Mouse (Mus musculus): ENCODE data around the gene Mfsd11.
"Not testable (repeated sequence)": the region's sequence is repeated elsewhere in the genome, so short reads cannot be mapped to it uniquely, and the experiment has no call there.

Mfsd11 gene

DNA sequence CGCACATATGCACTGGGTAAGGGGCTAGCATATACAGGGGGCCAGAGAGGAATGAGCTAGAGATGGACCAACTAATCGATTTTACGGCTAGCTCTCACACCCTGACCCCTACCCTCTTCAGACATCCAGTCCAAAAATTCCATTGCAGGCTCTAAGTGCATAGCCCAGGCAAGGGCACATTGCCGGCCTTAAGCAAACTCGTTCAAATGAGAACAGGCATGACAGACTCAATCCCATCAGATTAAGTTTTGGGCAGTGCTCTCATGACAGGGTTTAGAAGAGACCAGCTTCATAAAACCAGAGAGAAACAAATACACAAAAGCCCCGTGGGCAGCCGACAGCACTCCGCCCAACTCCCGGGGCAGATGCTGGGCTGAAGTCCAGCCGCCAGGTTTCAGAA, 30.0 kb upstream of the Mfsd11 start:
- DNase-seq, result no peak

DNA sequence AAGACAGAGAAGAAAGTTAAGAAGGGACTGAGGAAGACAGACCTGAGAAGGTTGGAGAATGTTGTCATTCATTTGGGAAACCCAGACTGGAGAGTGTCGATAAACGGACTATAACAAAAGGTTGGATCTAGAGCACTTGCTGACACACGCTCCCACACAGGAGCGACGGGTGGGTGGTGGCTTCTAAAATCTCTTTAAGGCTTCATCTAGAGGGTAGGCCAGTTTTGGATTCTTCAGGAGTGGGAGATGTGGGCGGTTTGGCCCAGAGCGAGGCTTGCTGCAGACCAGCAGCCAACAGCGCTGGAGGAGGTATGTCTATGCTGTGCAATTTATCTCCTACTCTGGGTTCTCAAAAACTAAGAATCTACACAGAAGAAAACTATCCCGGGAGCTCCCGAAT, 29.6 kb upstream of the Mfsd11 start:
- no peak for DNase-seq

DNA sequence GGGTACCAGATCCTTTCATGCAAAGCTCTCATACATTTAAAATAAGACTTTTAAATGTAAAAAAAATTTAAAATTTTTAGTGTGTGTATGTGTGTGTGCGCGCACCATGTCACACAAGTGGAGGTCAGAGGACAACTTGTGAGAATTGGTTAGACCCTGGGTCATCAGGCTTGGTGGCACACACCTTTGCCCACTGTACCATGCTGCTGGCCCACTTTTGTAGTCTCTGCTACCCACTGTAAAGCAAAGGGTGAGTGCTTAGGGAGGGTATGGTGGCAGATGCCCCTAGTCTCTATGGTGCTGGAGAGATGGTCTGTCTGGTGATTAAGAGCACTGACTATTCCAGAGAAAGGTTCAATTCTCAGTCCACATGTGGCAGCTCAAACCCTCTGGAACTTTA, 29.0 kb upstream of the Mfsd11 start:
- no peak for DNase-seq

DNA sequence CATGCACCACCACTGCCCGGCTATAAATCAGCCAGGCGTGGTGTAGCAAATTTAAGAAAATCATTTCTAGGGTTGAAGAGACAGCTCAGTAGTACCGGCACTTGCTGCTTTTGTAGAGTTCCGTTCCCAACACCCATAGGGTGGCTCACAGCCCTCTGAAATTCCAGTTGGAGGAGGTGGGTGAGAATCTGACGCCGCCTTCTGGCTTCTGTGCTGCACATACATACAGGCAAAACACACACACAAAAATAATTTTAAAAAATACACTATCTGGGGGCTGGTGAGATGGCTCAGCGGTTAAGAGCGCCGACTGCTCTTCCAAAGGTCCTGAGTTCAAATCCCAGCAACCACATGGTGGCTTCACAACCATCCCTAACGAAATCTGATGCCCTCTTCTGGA, 28.4 kb upstream of the Mfsd11 start:
- not testable (repeated sequence) for DNase-seq

DNA sequence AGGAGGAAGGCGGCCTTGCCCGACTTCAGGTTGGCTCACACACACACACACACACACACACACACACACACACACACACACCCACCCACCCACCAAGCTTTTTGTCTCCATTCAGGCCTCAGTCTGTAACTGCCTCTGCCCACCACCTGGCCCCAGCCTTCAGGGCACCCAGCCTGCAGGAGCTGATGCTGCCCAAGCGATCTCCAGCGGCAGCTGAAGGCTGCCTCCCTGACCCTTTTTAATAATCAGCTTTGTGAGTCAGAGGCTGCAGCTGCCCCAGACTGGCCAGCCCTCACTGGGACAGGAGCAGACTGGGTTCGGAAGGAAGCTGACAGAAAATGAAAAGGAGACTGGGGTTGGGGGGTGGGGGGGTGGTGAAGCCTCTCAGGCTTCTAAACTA, 27.0 kb upstream of the Mfsd11 start:
- DNase-seq, result no peak

DNA sequence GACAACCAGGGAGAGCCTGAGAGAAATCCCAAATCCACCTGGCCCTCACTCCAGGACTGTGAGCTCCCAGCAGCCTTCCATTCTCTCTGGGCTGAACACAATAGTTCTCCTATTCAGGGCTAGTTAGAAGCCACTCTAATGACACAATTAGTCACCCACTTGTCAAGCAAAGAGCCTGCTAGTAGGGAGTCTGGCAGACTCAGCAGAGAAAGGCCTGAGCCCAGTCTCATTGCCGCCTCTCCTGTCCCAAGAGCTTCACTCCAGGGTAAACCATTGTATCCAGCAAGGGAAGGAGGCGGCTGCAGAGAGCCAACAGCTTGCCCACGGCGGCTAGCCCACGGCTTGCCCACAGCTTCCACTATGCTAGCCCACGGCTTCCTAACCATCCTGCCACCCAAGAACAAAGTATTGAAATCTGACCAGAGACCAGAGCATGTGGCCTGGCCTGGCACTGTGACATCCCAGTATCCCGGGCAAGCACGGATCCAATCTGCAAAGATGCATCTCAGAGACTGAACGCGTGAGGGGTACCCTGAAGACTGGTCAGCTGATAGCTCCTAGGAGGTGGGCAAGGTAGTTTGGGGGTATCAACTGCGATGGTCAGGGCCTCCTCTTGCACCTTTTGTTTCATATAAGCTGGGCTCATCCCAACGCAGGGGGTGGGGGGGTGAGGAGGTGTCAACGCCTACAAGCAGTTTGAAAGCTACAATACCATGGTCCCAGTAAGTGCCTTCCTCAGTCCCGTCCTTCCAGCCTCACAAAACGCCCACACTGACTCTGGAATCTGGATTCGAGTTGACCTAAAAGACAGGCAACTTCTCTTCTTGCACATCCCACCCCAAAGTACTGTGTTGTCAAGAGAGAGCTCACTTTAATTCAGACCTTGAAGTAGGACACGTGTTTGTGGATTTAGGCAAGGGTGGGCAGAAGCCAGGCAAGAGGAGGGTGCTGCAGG, 25.4 kb upstream of the Mfsd11 start:
- DNase-seq, result no peak

DNA sequence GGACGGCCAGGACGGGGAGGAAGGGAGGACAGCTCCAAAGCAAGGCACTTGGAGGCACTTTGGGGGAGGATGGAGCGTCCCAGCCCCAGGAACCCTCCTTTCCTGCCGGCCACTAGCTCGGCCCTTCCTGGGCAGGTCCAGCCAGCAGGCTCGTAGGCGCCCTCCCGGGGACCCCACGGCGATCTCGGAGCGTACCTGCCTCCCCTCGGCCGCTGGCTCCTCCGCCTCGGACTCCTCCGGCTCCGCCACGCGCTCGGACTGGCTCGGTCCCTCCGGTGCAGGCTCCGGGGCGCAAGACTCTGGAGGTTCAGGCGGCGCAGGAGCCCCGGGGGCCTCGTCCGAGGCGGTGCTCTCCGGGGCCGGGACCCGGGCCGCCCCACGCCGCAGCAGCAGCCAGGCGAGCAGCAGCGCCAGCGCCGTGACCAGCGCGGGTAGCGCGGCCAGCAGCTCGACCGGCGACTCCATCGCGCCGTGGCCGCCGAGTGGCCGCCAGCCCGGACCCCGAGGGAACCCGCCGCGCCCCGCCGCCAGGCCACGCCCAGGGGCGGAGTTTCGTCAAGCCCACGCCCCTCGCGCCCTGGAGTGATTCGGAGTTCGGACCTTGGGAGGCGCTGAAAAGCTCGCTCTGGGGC, 24.6 kb upstream of the Mfsd11 start, which contains the start of gene Mxra7:
TSS of gene Mxra7 (minus strand) at position 513 of the 632 bp plus-strand sequence.
- peak; percentile 70 to 85 for DNase-seq

DNA sequence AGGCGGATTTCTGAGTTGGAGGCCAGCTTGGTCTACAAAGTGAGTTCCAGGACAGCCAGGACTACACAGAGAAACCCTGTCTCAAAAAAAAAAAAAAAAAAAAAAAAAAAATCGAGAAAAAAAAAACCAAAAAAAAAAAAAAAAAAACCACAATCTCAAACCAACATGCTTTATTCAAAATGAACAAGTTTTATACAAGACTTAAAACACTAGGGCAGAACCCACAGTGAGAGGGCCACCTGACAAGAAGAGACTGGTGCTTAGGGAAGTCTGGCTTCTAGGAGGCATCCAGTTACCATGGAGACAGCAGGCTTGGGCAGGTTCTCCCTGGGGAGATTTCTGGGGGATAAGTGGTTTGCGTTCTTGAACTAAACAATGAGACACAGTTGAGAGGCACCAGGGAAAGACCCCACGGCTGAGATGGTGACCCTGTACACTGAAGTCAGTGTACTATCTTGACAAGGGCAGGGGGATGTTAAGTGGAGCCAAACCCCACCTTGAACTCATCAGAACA, 20.0 kb upstream of the Mfsd11 start:
- DNase-seq, result no peak

DNA sequence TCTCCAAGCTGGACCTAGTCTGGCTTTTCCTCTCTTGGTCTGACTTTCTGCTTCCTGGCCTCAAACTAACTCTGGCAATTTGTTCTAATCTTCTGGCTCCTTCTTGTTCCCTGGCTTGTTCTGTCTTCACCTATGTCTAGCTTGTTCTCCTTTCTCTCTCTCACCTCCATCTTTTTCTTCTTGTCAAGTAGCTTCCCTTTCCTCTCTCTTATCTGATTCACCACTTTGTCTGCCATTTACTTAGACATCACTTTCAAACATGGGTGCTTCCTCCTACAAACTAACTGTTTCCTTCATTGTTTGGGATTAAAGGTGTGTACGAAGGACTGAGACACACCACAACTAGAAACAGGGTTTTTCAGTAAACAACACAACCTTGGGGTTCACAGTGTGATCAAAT, 17.3 kb upstream of the Mfsd11 start:
- no peak for DNase-seq

DNA sequence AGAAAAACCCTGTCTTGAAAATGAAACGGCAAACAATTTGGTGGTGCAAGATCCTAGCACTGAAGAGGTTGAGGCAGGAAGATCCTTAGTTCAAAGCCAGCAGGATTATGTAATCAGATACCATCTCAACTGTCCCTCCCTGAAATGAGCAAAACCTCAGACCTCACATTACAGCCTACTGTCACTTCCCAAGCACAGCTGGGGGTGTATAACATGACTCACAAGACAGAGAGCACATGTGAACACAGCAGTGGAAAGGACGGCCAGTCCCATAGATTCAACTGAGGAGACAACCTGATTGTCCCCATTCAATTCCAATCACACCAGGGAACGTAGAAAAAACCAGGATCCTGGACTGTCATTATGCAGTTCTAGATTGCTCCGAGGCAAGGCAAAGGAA, 16.0 kb upstream of the Mfsd11 start:
- no peak for DNase-seq

DNA sequence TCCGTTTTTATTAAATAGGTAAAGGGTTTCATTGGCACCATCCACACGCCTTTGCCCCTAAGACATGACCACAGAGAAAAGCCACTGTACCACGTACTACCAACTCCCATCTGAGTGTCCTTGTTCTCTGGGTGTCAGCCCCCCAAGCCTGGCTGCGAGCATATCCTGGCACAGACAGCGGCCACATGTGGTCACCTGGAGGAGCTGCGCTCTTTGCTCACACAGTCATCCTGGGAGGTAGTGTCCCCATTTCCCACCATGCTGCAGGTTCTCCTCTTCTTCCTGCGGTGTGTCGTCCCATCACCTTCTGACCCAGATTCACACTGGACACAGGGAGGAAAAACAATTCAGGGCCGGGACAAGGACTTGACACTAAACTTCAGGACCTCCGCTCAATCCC, 14.8 kb upstream of the Mfsd11 start:
- no peak for DNase-seq

DNA sequence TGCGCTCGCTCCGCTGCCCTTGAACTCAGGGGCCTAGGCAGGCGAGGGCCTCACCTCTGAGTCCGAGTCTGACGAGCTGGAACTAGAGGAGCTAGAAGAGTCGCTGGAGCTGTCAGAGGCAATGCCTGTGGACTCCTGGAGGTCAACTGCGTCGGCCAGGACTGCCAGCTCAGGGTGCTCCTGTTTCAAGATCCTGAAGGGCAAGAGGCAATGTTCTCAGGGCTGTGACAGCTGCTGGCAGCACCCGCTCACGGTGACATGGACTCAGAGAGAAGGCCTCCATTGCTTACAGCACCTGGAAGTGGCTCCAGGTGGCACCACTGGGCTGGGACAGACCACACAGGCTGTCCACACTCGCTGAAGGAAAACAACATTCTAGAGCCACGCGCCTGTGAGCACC, 13.3 kb upstream of the Mfsd11 start:
- DNase-seq, result no peak

DNA sequence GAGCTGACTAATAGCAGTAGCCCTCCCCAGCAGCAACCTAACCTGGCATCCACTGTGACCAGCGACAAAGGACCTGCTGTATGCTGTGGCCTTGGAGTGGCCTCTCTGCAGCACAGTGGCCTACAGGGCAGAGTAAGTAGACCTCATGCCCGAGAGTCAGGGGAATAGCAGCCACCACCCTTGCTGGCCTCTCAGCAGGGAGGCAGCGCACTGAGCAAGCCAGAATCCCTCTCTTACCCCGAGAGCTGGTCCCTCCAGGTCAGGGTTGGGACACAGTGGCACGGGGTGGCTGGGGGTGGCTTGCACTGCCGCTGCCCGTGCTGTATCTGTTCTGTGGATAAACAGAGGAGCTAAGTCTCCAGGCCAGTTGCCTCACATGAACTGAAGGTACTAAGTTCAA, 12.6 kb upstream of the Mfsd11 start:
- no peak for DNase-seq

DNA sequence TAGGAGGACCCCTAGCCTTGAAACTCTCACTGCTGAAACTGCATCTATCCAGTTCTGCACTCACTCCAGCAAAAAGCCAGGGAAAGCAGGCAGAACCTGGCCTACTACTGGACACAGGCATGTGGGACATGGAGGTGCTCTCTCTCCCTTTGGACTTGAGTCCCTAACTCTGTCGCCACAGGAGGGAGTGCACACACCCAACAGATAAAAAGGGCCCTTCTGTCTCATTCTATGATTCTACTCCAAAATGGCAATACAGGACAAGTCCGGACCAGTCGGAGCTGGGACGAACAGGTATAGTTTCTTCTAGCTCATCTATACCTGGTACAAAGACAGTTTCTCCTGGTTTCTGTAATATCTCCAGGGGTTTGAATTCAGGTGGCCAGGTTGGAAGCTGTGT, 11.5 kb upstream of the Mfsd11 start:
- no peak for DNase-seq

DNA sequence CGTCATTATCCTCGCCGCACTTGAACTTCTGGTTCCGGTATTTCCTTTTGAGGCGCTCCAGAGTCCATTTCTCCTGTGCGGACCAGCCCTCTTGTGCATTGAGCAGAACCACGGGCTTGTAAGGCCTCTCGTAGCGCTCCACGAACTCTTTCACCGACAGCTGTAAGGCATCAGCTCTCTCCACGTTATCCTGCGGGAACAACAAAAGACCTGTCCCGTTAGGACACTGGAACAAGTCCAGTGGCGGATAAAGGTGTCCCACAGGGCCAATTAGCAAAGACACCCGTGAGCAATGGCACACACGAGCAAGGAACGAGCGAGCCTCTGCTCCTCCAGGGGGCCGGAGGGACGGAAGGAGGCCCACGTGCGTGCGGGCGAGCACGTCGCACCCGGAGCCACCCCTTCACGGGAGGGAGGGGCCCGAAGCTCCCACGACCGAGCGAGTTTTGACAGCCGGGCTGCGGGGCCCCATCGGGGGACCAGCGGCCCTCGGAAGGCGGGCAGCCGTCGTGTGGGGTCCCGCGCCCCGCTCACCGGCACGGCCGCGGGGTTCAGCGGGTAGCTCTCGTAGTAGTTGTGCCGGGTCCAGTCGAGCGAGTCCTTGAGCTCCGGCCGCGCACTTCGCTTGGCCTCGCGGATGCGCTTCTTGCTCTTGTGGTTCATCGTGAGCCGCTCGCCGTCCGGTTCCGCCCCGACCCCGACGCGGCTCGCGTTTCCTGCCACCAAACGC, 9.5 kb upstream of the Mfsd11 start:
- peak; percentile 73 to 74 for DNase-seq

DNA sequence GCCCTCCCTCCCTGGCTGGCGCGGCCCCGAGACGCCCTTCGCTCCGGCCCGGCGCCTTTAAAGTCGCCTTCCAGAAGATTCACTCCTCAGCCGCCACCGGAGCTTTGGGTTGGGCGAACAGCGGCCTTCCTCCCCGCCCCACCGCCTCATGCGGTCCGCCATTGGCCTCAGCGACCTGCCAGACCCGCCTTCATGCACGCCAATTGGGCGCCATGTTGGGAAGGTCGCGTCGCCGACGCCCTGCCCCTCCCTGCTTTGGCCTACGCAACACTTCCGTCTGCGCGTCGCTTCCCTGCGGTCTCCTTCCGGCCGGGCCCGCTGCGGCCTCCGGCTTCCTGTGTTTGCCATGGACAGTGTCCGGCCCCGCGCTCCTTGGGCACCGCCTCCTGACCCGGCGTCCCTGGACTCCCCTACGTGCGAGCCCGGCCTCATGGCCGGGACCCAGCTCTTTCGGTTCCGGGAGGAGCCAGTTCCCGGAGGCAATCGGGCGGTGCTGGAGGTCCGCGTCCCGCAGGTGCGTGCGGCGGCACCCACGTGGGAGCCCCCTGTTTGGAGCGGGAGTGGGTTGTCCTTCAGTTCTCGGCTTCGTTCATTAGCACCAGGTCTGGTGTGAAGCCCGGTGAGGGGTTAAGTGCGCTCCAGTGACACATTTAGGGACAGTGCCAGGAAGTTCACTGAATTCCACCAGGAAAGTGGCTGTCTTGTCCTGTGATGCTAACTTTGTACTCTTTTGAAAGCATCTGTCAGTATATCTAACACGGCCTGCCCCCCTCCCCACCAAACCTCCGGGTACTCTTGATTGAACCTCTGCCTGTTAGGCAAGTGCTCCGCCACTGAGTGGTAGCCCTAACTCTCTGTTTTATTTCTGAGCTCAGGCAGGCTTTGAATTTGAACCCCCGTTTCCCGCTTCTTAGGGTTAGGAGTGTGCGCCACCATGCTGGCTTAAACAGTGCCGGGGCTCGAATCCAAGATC, 8.7 kb upstream of the Mfsd11 start, which contains the start of the genes Mettl23 and Jmjd6:
TSS of gene Mettl23 (plus strand) at position 18 of the 973 bp plus-strand sequence.
TSS of gene Jmjd6 (minus strand) at position 189 of the 973 bp plus-strand sequence.
- peak; percentile 96 to 99 for DNase-seq

DNA sequence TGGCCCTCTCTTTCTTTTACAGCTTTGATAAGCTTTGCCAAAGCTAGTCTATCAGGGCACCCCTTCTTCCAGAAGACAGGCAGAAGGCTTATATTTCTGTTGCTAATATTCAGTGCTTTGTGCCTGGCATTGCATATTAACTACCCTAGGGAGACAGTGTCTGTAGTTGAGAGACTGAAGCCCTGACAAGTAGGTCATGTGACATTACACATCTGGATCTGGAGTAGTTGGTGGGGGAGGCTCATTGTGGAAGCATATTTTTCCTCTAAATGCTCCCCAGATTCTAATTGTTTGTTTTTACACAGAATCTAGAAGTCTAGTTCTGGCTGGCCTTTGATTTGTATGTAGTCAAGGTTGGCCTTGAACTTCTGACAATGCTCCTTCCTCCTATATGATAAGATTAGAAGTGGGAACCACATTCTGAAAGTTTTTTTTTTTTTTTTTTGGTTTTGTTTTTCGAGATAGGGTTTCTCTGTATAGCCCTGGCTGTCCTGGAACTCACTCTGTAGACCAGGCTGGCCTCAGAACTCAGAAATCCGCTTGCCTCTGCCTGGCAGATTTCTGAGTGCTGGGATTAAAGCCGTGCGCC, 5.6 kb upstream of the Mfsd11 start:
- no peak for DNase-seq

DNA sequence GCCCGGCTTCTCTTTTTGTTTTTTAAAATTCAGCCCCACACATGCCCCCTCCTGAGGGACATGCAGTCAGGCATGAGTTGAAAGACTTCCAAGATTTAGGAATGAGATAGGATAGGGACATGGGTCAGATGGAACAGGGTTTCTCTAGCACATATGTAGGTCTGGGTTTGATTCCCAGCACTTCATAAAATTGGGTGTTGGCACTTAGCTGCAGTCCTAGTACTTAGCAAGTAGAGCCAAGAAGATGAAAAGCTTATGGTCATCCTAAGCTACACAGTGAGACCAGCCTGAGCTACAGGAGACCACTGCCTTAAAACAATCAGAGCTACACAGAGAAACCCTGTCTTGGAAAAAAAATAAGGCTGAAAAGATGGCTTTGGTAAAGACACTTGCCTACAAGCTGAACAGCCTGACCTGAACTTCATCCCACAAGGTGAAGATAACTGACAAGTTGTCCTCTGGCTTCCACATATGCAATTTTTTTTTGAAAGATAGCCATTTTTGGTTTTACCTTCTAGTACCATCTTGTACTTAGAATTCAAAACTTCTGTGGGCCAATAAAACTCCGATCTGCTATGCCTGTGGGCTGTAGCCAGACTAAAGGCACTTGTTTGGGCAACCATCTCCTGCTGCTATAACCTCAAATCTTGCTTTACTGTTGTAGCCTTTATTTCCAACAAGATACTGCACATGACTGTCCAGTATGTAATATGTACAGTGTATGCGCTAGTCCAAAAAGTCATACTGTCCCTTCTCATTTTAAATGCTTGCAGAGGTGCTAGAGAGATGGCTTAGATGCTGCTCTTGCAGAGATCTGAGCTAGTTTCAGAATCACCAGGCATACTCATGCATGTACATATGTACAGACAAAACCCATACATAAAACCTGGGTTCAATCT, 4.8 kb upstream of the Mfsd11 start:
- DNase-seq, result no peak

DNA sequence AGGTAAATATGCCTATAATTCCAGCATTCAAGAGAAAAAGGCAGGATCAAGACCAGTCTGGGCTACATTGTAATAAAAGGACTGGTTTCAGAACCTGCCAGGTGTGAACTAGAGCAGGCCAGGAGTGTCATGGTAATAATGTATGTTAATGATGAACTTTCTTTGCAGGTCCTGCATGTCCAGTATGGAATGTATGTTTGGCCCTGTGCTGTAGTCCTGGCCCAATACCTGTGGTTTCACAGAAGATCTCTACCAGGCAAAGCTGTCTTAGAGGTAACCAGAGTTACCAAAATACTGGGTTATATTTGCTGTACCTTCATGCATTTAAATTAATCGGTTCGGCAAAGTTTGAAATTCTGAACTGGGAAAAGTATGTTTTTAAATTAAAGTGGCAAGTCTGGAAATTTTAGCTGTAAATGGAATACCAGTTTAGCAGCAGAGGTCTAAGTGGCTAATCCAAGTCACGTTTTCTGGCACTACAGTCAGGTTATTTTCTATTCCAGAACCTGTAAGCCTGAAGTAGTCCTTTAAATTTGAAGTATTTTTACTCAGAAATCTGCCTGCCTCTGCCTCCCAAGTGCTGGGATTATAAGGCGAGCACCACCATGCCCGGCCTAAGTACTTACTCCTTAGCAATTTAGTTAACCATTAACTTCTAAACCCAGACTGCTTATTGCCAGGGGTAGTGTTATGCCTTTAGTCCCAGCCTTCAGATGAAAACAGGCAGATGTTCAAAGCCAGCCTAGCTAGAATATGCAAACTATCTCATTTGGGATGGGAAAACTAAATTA, 4.0 kb upstream of the Mfsd11 start:
- no peak for DNase-seq

DNA sequence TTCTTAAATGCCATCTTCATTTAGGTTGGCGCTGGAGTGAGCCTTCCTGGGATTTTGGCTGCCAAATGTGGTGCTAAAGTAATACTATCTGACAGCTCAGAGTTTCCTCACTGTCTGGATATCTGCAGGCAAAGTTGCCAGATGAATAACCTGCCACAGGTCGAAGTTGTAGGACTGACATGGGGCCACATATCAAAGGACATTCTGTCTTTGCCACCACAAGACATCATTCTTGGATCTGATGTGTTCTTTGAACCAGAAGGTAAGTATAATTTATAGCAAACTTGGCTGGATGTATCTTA, 3.4 kb upstream of the Mfsd11 start:
- DNase-seq, result not testable (repeated sequence)

Measured in cerebellum, adult 18-20 months (tissue).